Mouse (Mus musculus) megakaryocyte, embryonic 14.5 days (primary cell): ENCODE data around the gene Prph.

Experiments used
- FLI1 ChIP-seq: IDR thresholded peaks from 2 replicates; pipeline ENCODE4 v1.6.1; 2012; ENCODE audit warnings: low read length, inconsistent platforms, mixed read lengths
- GATA1 ChIP-seq: IDR thresholded peaks from 3 replicates; pipeline ENCODE4 v1.6.1; 2012; ENCODE audit warnings: mixed read lengths, low read length, inconsistent platforms, borderline replicate concordance

DNA sequence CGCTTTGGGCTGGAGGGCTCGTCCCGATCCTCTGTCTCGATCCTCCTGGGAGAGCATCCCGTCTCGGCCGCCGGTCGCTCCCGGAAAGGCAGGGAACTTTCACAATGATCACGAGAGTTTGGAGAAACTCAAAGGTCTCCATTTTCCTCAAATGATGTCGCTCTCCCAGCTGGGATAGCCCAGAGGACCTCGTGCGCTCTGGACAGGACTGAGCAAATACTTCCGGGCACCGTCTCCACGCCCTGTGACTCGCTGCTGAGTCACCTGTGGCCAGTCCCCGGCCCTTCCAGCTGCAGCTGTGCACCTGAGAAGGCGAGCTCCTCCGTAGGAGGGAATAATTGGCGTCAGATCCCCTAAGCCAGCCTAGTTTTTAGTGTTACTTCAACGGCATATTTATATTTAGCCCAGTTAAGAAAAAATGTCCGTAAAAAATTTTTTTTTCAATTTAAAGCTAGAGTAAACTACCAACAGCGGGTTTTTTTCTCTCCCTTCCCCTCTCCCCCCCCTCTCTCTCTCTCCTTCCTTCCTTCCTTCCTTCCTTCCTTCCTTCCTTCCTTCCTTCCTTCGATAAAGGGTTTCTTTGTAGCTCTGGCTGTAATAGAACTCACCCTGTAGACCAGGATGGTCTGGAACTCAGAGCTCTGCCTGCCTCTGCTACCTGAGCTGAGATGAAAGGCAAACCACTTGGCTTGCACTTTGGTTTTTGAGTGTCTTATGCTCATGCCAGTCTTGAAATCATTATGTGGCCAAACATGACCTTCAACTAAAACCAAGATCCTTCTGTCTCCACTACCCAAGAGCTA lies 24.2 kb upstream of the Prph start:
- TF ChIP-seq GATA1: no peak
- no peak for TF ChIP-seq FLI1
